Mouse (Mus musculus) midbrain, embryonic 16.5 days (tissue): Measurements from ENCODE around the gene Acvr1c. TPM values are rescaled to one million over a fixed set of nuclear protein-coding genes. Genes with fewer than 3 reads are reported as not detected.

ENCODE experiments used
- ATAC-seq: fragments of 200-750 bp; cut with Nextera tagmentation; 2 replicates; pipeline ENCODE4 v1.8.0; 2017; ENCODE audit warnings: moderate TSS enrichment
- H3K27ac ChIP-seq: fragments of 300-500 bp; sonication (generic); 2 replicates; pipeline ENCODE4 v1.5.1; 2014; ENCODE audit warnings: mild to moderate bottlenecking, low read length, mixed read lengths
- H3K27me3 ChIP-seq: fragments of 300-500 bp; sonication (generic); 2 replicates; pipeline ENCODE4 v1.6.1; 2014; ENCODE audit warnings: low read depth, low read length, mixed read lengths; ENCODE audit not compliant: control insufficient read depth, insufficient read depth
- H3K36me3 ChIP-seq: fragments of 300-500 bp; sonication (generic); 2 replicates; pipeline ENCODE4 v1.6.1; 2014; ENCODE audit warnings: mild to moderate bottlenecking, low read length, moderate library complexity, mixed read lengths; ENCODE audit not compliant: control insufficient read depth, insufficient read depth
- H3K4me1 ChIP-seq: fragments of 300-500 bp; sonication (generic); 2 replicates; pipeline ENCODE4 v1.6.1; 2014; ENCODE audit warnings: mild to moderate bottlenecking, low read length, mixed read lengths; ENCODE audit not compliant: control insufficient read depth, insufficient read depth
- H3K4me2 ChIP-seq: fragments of 300-500 bp; sonication (generic); 2 replicates; pipeline ENCODE4 v1.6.1; 2014; ENCODE audit warnings: mild to moderate bottlenecking, low read length, mixed read lengths
- H3K4me3 ChIP-seq: fragments of 300-500 bp; sonication (generic); 2 replicates; pipeline ENCODE4 v1.5.1; 2014; ENCODE audit warnings: low read depth, mild to moderate bottlenecking, low read length, moderate library complexity, mixed read lengths
- H3K9ac ChIP-seq: fragments of 300-500 bp; sonication (generic); 2 replicates; pipeline ENCODE4 v1.6.1; 2014; ENCODE audit warnings: low read depth, low read length, mixed read lengths
- H3K9me3 ChIP-seq: fragments of 300-500 bp; sonication (generic); replicated peaks from 2 replicates; pipeline ENCODE4 v1.6.1; 2014; ENCODE audit warnings: mild to moderate bottlenecking, low read length, mixed read lengths; ENCODE audit not compliant: control insufficient read depth, poor library complexity, severe bottlenecking
- WGBS: fragments of 180-500 bp; shearing (Covaris S2); extraction: QIAGEN DNeasy Blood & Tissue Kit; methylation state at CpG from one replicate; pipeline ENCODE4 v1.1.7; 2014; 5-methylcytosine and 5-hydroxymethylcytosine counted together
- polyA plus RNA-seq: library from polyadenylated mRNA; unstranded; fragments of >200 nt; fragmentation: Nextera tagmentation; extraction: Ambion mirVana; gene quantifications from 2 replicates; pipeline ENCODE4 v1.2.1, GENCODE M21; 2015

The Acvr1c gene
- polyA plus RNA-seq, 1 experiment from 2014 or later, result 0.49 TPM

DNA sequence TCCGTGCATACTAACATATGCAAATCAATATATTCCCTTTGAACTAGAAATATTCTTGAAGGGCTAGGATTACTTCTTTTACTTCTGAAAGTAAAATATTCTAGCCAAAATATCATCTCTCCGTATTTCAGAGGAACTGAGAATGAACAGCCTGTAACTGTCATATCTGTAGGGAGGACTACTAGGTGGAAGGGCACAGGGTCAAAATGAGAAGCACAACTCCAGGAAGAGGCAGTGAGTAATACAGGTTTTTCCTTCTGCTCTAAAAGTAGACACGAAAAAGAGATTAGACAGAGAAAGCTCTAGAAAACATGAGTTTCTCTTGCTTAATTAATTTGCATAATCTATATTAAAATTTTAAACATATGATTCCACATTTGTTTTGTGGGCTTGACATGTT lies 48.0 kb downstream of the Acvr1c start:
- 76% methylated on average over 3 of the region's 3 CpGs for WGBS
- no peaks in the 10 kb centered on the region for H3K27me3 ChIP-seq

DNA sequence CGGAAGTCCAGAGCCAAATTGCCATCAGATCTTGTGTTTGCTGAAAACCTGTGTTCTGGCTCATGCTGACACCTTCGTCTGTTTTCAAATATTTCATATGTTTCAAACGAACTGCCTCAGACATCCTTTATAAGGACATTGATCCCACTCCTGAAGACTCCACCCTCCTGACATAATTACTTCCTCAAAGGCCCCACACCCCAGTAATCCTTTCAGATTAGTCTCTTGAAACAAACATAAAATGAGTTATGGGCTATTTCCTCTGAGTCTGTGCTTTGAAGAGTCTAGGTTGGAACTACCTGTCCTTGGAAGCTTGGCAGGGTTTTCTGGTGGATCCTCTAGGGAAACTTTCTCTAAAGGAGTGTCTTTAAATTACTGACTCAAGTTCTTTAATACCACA lies 53.2 kb downstream of the Acvr1c start:
- Histone ChIP-seq H3K9ac (no peak overlapping the region), H3K4me1 (no peaks in the 10 kb centered on the region), H3K27ac (no peak overlapping the region), H3K9me3 (no peaks in the 10 kb centered on the region), H3K4me3 (no peak overlapping the region), H3K4me2 (no peak overlapping the region), H3K36me3 (no peaks in the 10 kb centered on the region), H3K27me3 (no peaks in the 10 kb centered on the region)
- WGBS, result 85% methylated on average over 3 of the region's 3 CpGs
- no peak for ATAC-seq

More for the DNA sequence above, 48.0 kb downstream of the Acvr1c start:
- Histone ChIP-seq H3K4me1 (no peaks in the 10 kb centered on the region), H3K36me3 (no peaks in the 10 kb centered on the region), H3K4me3 (no peak overlapping the region), H3K27ac (no peak overlapping the region), H3K9ac (no peak overlapping the region), H3K9me3 (no peaks in the 10 kb centered on the region), H3K4me2 (no peak overlapping the region)
- no peak for ATAC-seq

- ATAC-seq, result no peak
- Histone ChIP-seq H3K9ac (no peak overlapping the region), H3K4me3 (no peak overlapping the region), H3K4me2 (no peak overlapping the region), H3K27me3 (no peaks in the 10 kb centered on the region), H3K36me3 (no peaks in the 10 kb centered on the region), H3K27ac (no peak overlapping the region), H3K9me3 (no peaks in the 10 kb centered on the region), H3K4me1 (peaks cover 3% of the 10 kb centered on the region; the same call in 1 of the 2 replicates)
- 12% methylated on average over 9 of the region's 9 CpGs for WGBS
These were observed 67.8 kb downstream of the Acvr1c start for GRCm38 (mm10) chr2:58289759-58290431.

DNA sequence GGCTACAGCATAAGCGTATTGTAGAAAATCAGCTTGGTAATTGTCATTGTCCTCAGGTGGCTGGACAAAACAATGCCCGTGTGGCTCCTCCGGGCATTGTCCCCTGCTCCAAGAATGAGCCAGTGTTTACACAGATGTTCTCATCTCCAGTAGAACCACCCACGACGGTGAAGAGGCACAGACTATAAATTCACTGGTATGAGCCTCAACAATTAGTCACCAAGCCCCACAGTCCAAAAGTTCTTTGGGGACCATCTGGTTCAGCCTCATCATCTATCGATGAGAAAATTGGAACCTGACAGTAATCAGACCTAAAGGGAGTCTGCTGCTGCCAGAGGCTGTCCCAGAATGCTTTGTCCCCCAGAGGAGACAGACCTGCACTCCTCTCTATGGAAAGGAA lies 68.4 kb downstream of the Acvr1c start:
- Histone ChIP-seq H3K27ac (no peak overlapping the region), H3K36me3 (no peaks in the 10 kb centered on the region), H3K4me2 (no peak overlapping the region), H3K9me3 (no peaks in the 10 kb centered on the region), H3K4me1 (peaks cover 3% of the 10 kb centered on the region; the same call in 1 of the 2 replicates), H3K9ac (no peak overlapping the region), H3K4me3 (no peak overlapping the region), H3K27me3 (no peaks in the 10 kb centered on the region)
- WGBS, result 51% methylated on average over 6 of the region's 6 CpGs
- ATAC-seq, result no peak

DNA sequence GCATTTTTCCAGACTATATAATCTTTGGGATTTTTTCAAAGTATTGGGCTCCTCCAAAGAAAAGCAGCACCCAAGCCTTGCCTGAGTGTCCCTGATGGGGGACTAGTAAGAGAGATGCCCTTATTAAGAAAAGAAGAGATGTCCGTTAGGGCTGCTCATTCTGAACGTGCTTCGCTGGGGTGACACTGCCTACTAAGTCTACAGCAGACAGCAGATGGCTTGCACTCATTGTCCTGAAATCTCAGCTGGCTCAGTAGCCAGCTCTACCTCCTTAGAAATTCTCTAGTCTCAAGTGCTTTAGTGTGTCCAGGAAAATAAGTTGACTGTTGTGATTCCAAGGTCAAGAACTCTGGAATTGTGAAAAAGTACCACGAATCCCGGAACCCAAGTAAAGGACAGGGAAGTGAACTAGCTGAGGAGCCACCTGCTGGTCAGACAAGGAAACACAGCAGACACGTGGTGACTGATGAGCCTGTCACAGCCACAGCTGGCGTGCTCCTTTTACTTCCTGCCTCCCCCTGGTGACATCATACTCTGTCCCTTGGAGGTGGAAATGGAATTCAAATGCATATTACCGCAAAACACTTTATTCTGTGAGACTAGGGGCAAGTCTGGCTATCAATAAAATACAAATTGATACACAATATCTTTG lies 75.3 kb downstream of the Acvr1c start:
- H3K4me1 ChIP-seq, result no peaks in the 10 kb centered on the region
- no peak overlapping the region for H3K4me2 ChIP-seq
- no peak overlapping the region for H3K9ac ChIP-seq
- WGBS, result 50% methylated on average over 8 of the region's 8 CpGs
- ATAC-seq, result no peak
- H3K36me3 ChIP-seq, result no peaks in the 10 kb centered on the region
- no peaks in the 10 kb centered on the region for H3K27me3 ChIP-seq
- no peak overlapping the region for H3K4me3 ChIP-seq
- no peaks in the 10 kb centered on the region for H3K9me3 ChIP-seq
- H3K27ac ChIP-seq, result no peak overlapping the region

GRCm38 (mm10) chr2:58281046-58281445 lies 76.6 kb downstream of the Acvr1c start:
- no peak overlapping the region for H3K27ac ChIP-seq
- H3K4me1 ChIP-seq, result no peaks in the 10 kb centered on the region
- ATAC-seq, result no peak
- no peaks in the 10 kb centered on the region for H3K9me3 ChIP-seq
- no peak overlapping the region for H3K9ac ChIP-seq
- H3K4me3 ChIP-seq, result no peak overlapping the region
- 70% methylated on average over 3 of the region's 3 CpGs for whole genome bisulfite sequencing
- H3K4me2 ChIP-seq, result no peak overlapping the region
- no peaks in the 10 kb centered on the region for H3K36me3 ChIP-seq
- H3K27me3 ChIP-seq, result no peaks in the 10 kb centered on the region

GRCm38 (mm10) chr2:58279163-58279562 lies 78.5 kb downstream of the Acvr1c start:
- Histone ChIP-seq H3K4me1 (no peaks in the 10 kb centered on the region), H3K9ac (no peak overlapping the region), H3K4me3 (no peak overlapping the region), H3K4me2 (no peak overlapping the region), H3K9me3 (no peaks in the 10 kb centered on the region), H3K36me3 (no peaks in the 10 kb centered on the region), H3K27ac (no peak overlapping the region), H3K27me3 (no peaks in the 10 kb centered on the region)
- WGBS, result 89% methylated on average over 5 of the region's 5 CpGs
- no peak for ATAC-seq

DNA sequence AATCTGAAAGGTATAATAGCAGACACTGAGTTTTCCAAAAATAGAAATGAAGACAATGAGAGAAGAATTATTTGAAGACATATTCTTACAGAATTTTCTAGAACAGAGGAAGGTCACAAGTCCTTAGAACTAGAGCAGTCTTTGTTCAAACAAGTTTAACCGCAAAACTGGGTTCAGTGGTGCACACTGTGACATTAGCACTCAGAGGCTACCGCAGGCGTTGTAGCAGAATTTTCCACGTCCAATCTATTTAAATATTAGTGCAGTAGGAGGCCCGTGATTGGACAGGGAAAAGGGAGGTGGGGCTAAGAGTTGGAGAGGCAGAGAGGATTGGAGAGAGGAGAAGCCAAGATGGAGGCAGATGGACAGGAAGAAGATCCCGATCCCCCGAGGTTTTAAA lies 81.2 kb downstream of the Acvr1c start:
- H3K9ac ChIP-seq, result no peak overlapping the region
- no peaks in the 10 kb centered on the region for H3K27me3 ChIP-seq
- no peaks in the 10 kb centered on the region for H3K36me3 ChIP-seq
- no peak for ATAC-seq
- H3K4me2 ChIP-seq, result no peak overlapping the region
- H3K27ac ChIP-seq, result no peak overlapping the region
- no peak overlapping the region for H3K4me3 ChIP-seq
- H3K4me1 ChIP-seq, result no peaks in the 10 kb centered on the region
- 93% methylated on average over 7 of the region's 7 CpGs for WGBS
- no peaks in the 10 kb centered on the region for H3K9me3 ChIP-seq

GRCm38 (mm10) chr2:58240639-58241038 lies 117.1 kb downstream of the Acvr1c start:
- H3K27ac ChIP-seq, result no peak overlapping the region
- no peak overlapping the region for H3K4me3 ChIP-seq
- H3K27me3 ChIP-seq, result no peaks in the 10 kb centered on the region
- H3K36me3 ChIP-seq, result no peaks in the 10 kb centered on the region
- H3K9me3 ChIP-seq, result no peaks in the 10 kb centered on the region
- H3K9ac ChIP-seq, result no peak overlapping the region
- WGBS, result 80% methylated on average over 4 of the region's 4 CpGs
- ATAC-seq, result no peak
- no peaks in the 10 kb centered on the region for H3K4me1 ChIP-seq
- H3K4me2 ChIP-seq, result no peak overlapping the region
